Comparison of ENCODE assay signal across 8 mouse cellular contexts in genomic region chr11:87087142-87087541, GRCm38 (mm10). TPM values are rescaled to one million over a fixed set of nuclear protein-coding genes. Genes with fewer than 3 reads are reported as not detected.
DNase-seq lines count a peak whose midpoint lies in the region; ATAC-seq and TF ChIP-seq lines count a peak whose summit lies in the region.

No protein-coding gene starts in this region.

- no peaks in the 10 kb centered on the region for H3K27me3 ChIP-seq in heart, embryonic 13.5 days (replicated peaks)
- no peaks in the 10 kb centered on the region for H3K27me3 ChIP-seq in G1E (ENCODE audit: insufficient read depth, low read length)
- H3K27me3 ChIP-seq in hindbrain, embryonic 13.5 days = no peaks in the 10 kb centered on the region
- no peaks in the 10 kb centered on the region for H3K27me3 ChIP-seq in midbrain, embryonic 11.5 days (ENCODE audit: control insufficient read depth, insufficient read depth, low read length)

- H3K4me1 ChIP-seq in heart, embryonic 13.5 days = peaks cover 32% of the 10 kb centered on the region
- H3K4me1 ChIP-seq in G1E (ENCODE audit: insufficient read depth, low read depth, low read length) = peaks cover 32% of the 10 kb centered on the region
- peaks cover 34% of the 10 kb centered on the region for H3K4me1 ChIP-seq in hindbrain, embryonic 13.5 days (replicated peaks)
- H3K4me1 ChIP-seq in midbrain, embryonic 11.5 days (ENCODE audit: control insufficient read depth, insufficient read depth, low read length) = peaks cover 19% of the 10 kb centered on the region

- intact Hi-C loops in gastrocnemius, postnatal 14 days (cut with DNase I; ENCODE audit: low total_unique reads) = no loop called here

- H3K9ac ChIP-seq in heart, embryonic 13.5 days = peak overlapping the region; percentile 91
- H3K9ac ChIP-seq in hindbrain, embryonic 13.5 days = peak overlapping the region; percentile 87; the same call in 1 of the 2 replicates
- peak overlapping the region; percentile 90 for H3K9ac ChIP-seq in midbrain, embryonic 11.5 days (ENCODE audit: low read length)

- H3K36me3 ChIP-seq in heart, embryonic 13.5 days = peaks cover 60% of the 10 kb centered on the region
- peaks cover 61% of the 10 kb centered on the region for H3K36me3 ChIP-seq in G1E (replicated peaks)
- peaks cover 36% of the 10 kb centered on the region for H3K36me3 ChIP-seq in hindbrain, embryonic 13.5 days
- H3K36me3 ChIP-seq in midbrain, embryonic 11.5 days (ENCODE audit: control insufficient read depth, insufficient read depth, low read length) = peaks cover 6% of the 10 kb centered on the region; the same call in 1 of the 2 replicates

- DNase-seq in heart, adult 9 months (ENCODE audit: low spot score in 2 of 2) = no peak
- DNase-seq in G1E (ENCODE audit: low spot score) = no peak
- DNase-seq in midbrain, embryonic 11.5 days (ENCODE audit: low spot score, missing footprints) = no peak
- no peak for DNase-seq in gastrocnemius, postnatal 14 days
- DNase-seq in layer of hippocampus, adult 8-10 months (ENCODE audit: low spot score in 2 of 2) = no peak

- H3K27ac ChIP-seq in heart, embryonic 13.5 days (replicated peaks) = peak overlapping the region; percentile 74
- H3K27ac ChIP-seq in hindbrain, embryonic 13.5 days = no peak overlapping the region
- no peak overlapping the region for H3K27ac ChIP-seq in midbrain, embryonic 11.5 days (ENCODE audit: low read depth, low read length)

- no peaks in the 10 kb centered on the region for H3K9me3 ChIP-seq in heart, embryonic 13.5 days
- no peaks in the 10 kb centered on the region for H3K9me3 ChIP-seq in G1E (replicated peaks)
- no peaks in the 10 kb centered on the region for H3K9me3 ChIP-seq in hindbrain, embryonic 13.5 days
- H3K9me3 ChIP-seq in midbrain, embryonic 11.5 days (ENCODE audit: control insufficient read depth, low read length) = no peaks in the 10 kb centered on the region

- ATAC-seq in heart, embryonic 13.5 days (ENCODE audit: extremely low read depth, insufficient number of reproducible peaks, low FRiP score, low TSS enrichment) = no peak
- ATAC-seq in G1E (ENCODE audit: extremely low read depth, insufficient number of reproducible peaks, low FRiP score, poor library complexity, severe bottlenecking) = no peak
- no peak for ATAC-seq in hindbrain, embryonic 13.5 days (ENCODE audit: low FRiP score)
- ATAC-seq in midbrain, embryonic 11.5 days (ENCODE audit: low FRiP score) = no peak
- ATAC-seq in CD4-positive, CD25-positive, alpha-beta regulatory T cell, adult 4 months = no peak

- H3K4me2 ChIP-seq in heart, embryonic 13.5 days = peak overlapping the region; percentile 95
- peak overlapping the region; percentile 91 for H3K4me2 ChIP-seq in hindbrain, embryonic 13.5 days
- peak overlapping the region; percentile 95 for H3K4me2 ChIP-seq in midbrain, embryonic 11.5 days

- WGBS in heart, embryonic 13.5 days = 44% methylated on average over 2 of the region's 2 CpGs
- WGBS in hindbrain, embryonic 13.5 days = 65% methylated on average over 2 of the region's 2 CpGs
- WGBS in midbrain, embryonic 11.5 days = 73% methylated on average over 2 of the region's 2 CpGs

- TF ChIP-seq CTCF in G1E (IDR thresholded peaks at IDR 0.05; ENCODE audit: low read depth, low read length) = no peak

- peak overlapping the region; percentile 84 for H3K4me3 ChIP-seq in heart, embryonic 13.5 days
- peak overlapping the region; percentile 95 for H3K4me3 ChIP-seq in G1E (ENCODE audit: low read depth, low read length)
- H3K4me3 ChIP-seq in hindbrain, embryonic 13.5 days = peak overlapping the region; percentile 67
- peak overlapping the region; percentile 79 for H3K4me3 ChIP-seq in midbrain, embryonic 11.5 days (ENCODE audit: low read depth, low read length)

RNA-seq across cellular contexts. Expression of gene Smg8, which starts 0.6 kb away (rescaled TPM):
- 11.9 and 13.7 TPM in 2 replicates for polyA plus RNA-seq in heart, embryonic 13.5 days (2015; fragmentation: Nextera tagmentation; extraction: Ambion mirVana)
- total RNA-seq in G1E (2014; fragmentation: Nextera tagmentation) (19.3 and 21.8 TPM in 2 replicates), G1E (2017) (20.2 and 20.5 TPM in 2 replicates)
- 3.5 and 5.7 TPM in 2 replicates for polyA plus RNA-seq in G1E (2012)
- 21.3 and 22.4 TPM in 2 replicates for polyA plus RNA-seq in hindbrain, embryonic 13.5 days (2015; fragmentation: Nextera tagmentation; extraction: Ambion mirVana)
- polyA plus RNA-seq in midbrain, embryonic 11.5 days (2014; fragmentation: Nextera tagmentation; extraction: Ambion mirVana) = 32.4 and 34.0 TPM in 2 replicates
- 1 to 10 TPM; 7.9 to 8.2 TPM for total RNA-seq in gastrocnemius, postnatal 14 days (2021)
- total RNA-seq in layer of hippocampus, adult 8-10 months (2022) = 10 to 100 TPM; 16.4 to 18.6 (median 17.5) TPM
- 1 to 10 TPM; 6.4 to 8.4 TPM for polyA plus RNA-seq in CD4-positive, CD25-positive, alpha-beta regulatory T cell, adult 4 months (2017; shearing (Covaris generic))

RNA-seq across cellular contexts. Expression of gene Gdpd1, which starts 13.3 kb away (rescaled TPM):
- polyA plus RNA-seq in heart, embryonic 13.5 days (2015; fragmentation: Nextera tagmentation; extraction: Ambion mirVana) = 23.1 and 29.4 TPM in 2 replicates
- total RNA-seq in G1E (2014; fragmentation: Nextera tagmentation) (1.5 and 4.1 TPM in 2 replicates), G1E (2017) (0.52 and 0.87 TPM in 2 replicates)
- 0.05 and 0.08 TPM in 2 replicates for polyA plus RNA-seq in G1E (2012)
- 190 and 193 TPM in 2 replicates for polyA plus RNA-seq in hindbrain, embryonic 13.5 days (2015; fragmentation: Nextera tagmentation; extraction: Ambion mirVana)
- 94.8 and 114 TPM in 2 replicates for polyA plus RNA-seq in midbrain, embryonic 11.5 days (2014; fragmentation: Nextera tagmentation; extraction: Ambion mirVana)
- total RNA-seq in gastrocnemius, postnatal 14 days (2021) = 1 to 10 TPM; 2.5 to 3.0 TPM
- total RNA-seq in layer of hippocampus, adult 8-10 months (2022) = 10 to 100 TPM; 39.8 to 54.5 (median 45.0) TPM
- polyA plus RNA-seq in CD4-positive, CD25-positive, alpha-beta regulatory T cell, adult 4 months (2017; shearing (Covaris generic)) = under 1 TPM; 0.23 to 0.51 TPM

RNA-seq across cellular contexts. Expression of gene Prr11, which starts 21.4 kb away (rescaled TPM):
- polyA plus RNA-seq in heart, embryonic 13.5 days (2015; fragmentation: Nextera tagmentation; extraction: Ambion mirVana) = 6.3 and 6.9 TPM in 2 replicates
- 67.3 and 75.6 TPM in 2 replicates for total RNA-seq in G1E (2014; fragmentation: Nextera tagmentation)
- total RNA-seq in G1E (2017) = 7.6 and 9.1 TPM in 2 replicates
- polyA plus RNA-seq in G1E (2012) = 1.0 and 1.2 TPM in 2 replicates
- polyA plus RNA-seq in hindbrain, embryonic 13.5 days (2015; fragmentation: Nextera tagmentation; extraction: Ambion mirVana) = 3.0 and 3.5 TPM in 2 replicates
- polyA plus RNA-seq in midbrain, embryonic 11.5 days (2014; fragmentation: Nextera tagmentation; extraction: Ambion mirVana) = 17.9 and 20.1 TPM in 2 replicates
- 1 to 10 TPM; 1.6 TPM for total RNA-seq in gastrocnemius, postnatal 14 days (2021)
- under 1 TPM; 0.27 to 0.52 (median 0.40) TPM for total RNA-seq in layer of hippocampus, adult 8-10 months (2022)
- polyA plus RNA-seq in CD4-positive, CD25-positive, alpha-beta regulatory T cell, adult 4 months (2017; shearing (Covaris generic)) = 1 to 10 TPM; 1.6 to 2.1 TPM

RNA-seq across cellular contexts. Expression of gene Ska2, which starts 21.9 kb away (rescaled TPM):
- 56.8 and 63.4 TPM in 2 replicates for polyA plus RNA-seq in heart, embryonic 13.5 days (2015; fragmentation: Nextera tagmentation; extraction: Ambion mirVana)
- total RNA-seq in G1E (2014; fragmentation: Nextera tagmentation) (35.5 and 63.7 TPM in 2 replicates), G1E (2017) (50.0 and 56.5 TPM in 2 replicates)
- 0.72 and 1.1 TPM in 2 replicates for polyA plus RNA-seq in G1E (2012)
- 56.8 and 57.6 TPM in 2 replicates for polyA plus RNA-seq in hindbrain, embryonic 13.5 days (2015; fragmentation: Nextera tagmentation; extraction: Ambion mirVana)
- polyA plus RNA-seq in midbrain, embryonic 11.5 days (2014; fragmentation: Nextera tagmentation; extraction: Ambion mirVana) = 113 and 115 TPM in 2 replicates
- total RNA-seq in gastrocnemius, postnatal 14 days (2021) = 1 to 10 TPM; 4.2 to 4.6 TPM
- 10 to 100 TPM; 13.7 to 16.1 (median 14.8) TPM for total RNA-seq in layer of hippocampus, adult 8-10 months (2022)
- 10 to 100 TPM; 12.6 to 12.8 TPM for polyA plus RNA-seq in CD4-positive, CD25-positive, alpha-beta regulatory T cell, adult 4 months (2017; shearing (Covaris generic))

RNA-seq across cellular contexts. Expression of gene Trim37, which starts 39.7 kb away (rescaled TPM):
- polyA plus RNA-seq in heart, embryonic 13.5 days (2015; fragmentation: Nextera tagmentation; extraction: Ambion mirVana) = 17.1 and 18.1 TPM in 2 replicates
- 34.0 and 41.2 TPM in 2 replicates for total RNA-seq in G1E (2014; fragmentation: Nextera tagmentation)
- total RNA-seq in G1E (2017) = 50.8 and 54.7 TPM in 2 replicates
- 14.5 and 19.7 TPM in 2 replicates for polyA plus RNA-seq in G1E (2012)
- 82.1 and 83.5 TPM in 2 replicates for polyA plus RNA-seq in hindbrain, embryonic 13.5 days (2015; fragmentation: Nextera tagmentation; extraction: Ambion mirVana)
- 92.5 and 97.1 TPM in 2 replicates for polyA plus RNA-seq in midbrain, embryonic 11.5 days (2014; fragmentation: Nextera tagmentation; extraction: Ambion mirVana)
- total RNA-seq in gastrocnemius, postnatal 14 days (2021) = 1 to 10 TPM; 3.5 to 5.1 TPM
- total RNA-seq in layer of hippocampus, adult 8-10 months (2022) = 100 to 1,000 TPM; 166 to 174 (median 170) TPM
- 1 to 10 TPM; 5.6 to 7.2 TPM for polyA plus RNA-seq in CD4-positive, CD25-positive, alpha-beta regulatory T cell, adult 4 months (2017; shearing (Covaris generic))

Comparison
In these comparisons a context has a peak if more than half of its experiments do, and no peak if none do; other contexts are left out.
1. RNA of gene Gdpd1, which starts 13.3 kb away (polyA plus RNA-seq): 190 to 193 TPM in hindbrain, embryonic 13.5 days, 94.8 to 114 TPM in midbrain, embryonic 11.5 days and 23.1 to 29.4 TPM in heart, embryonic 13.5 days; 0.23 to 0.51 TPM in CD4-positive, CD25-positive, alpha-beta regulatory T cell, adult 4 months and 0.05 to 0.08 TPM in G1E; every median in the first group is over 10 times any median in the second.
2. Peak in every context shown above with its lines, with median percentiles within 50 percentile points of each other: H3K4me2 ChIP-seq, H3K4me3 ChIP-seq and H3K9ac ChIP-seq.